Mouse (Mus musculus) left cerebral cortex, adult 11 months (tissue): ENCODE results near the gene Eif6.

Experiments used
- DNase-seq: peaks from one replicate; pipeline ENCODE4 v3.0.0; 2022; ENCODE audit warnings: low spot score

Eif6 gene

DNA sequence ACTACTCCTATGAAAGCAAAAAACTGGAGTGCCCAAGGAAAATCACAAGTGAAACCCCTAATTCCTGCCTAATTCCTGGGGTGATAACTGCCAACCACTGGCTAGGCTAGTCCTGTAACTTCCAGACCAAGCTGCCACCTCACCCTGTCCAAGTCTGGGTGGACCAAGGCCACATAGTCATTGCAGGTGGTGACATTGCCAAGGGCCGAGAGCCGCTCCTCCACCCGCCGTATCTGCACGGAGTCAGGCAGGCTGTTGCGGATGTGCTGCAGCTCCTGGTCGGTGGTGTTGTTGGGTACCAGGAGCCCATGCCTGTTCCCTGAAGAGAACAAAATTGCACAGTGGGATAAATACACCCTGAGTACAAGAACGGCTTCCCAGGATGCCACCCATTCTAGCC is 3.0 kb downstream of the Eif6 start:
- no peak for DNase-seq

DNA sequence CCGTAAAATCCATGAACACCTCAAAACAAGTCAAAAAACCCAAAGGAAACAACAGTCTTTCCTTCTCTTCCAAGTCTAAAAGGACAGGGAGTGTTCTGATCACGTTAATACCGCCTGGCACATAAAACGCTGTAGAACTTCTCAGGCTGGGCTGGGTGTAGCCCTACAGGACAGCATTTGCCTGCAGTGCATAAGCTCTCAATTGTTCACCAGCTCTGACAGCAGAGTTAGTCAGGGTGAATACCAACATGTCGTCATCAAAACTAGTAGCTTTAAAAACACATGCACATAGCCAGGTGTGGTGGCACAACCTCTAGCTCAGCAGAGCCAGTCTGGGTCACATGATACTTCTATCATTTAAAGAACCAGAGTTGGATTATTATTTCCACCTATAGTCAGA is 5.9 kb downstream of the Eif6 start:
- DNase-seq: no peak

DNA sequence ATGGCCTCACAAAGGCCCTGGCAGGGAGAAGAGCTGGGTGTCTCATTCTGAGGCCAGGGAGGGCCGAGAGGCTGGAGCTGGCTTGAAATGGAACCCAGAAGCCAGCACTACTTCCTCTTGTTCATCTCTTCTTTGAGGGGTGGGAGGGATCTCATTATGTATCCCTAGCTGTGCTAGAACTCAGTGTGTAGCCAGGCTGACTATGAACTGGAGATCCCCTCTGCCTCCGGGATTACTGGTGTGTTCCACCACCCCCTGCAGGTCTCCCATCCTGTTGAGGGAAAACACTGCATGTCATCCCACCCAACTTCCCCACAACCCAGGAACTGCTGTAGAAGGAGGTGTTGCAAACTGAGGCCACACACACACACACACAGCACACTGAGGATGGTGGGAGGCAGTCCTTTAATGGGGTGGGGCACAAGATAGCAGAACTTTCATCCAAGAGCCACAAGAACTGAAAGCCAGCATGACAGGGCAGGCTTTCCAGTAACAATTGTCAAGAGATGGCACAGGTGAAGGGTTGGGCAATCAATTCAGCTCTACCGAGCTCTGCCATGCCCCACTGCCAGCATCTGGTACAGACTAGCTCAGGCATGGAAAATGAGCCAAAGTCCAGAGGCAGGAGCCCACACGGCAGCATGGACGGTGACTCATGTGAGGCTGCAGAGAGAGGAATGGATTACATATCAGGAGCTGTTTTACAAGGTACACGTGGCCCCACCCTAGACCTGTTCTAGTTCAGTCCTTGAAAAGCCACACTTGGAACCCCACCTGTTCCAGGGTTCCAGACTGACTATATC is 7.1 kb downstream of the Eif6 start:
- DNase-seq: no peak

DNA sequence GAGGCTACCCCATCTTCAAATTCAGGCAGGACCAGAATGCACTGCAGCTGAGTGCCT is 7.5 kb downstream of the Eif6 start, which contains the start of gene BC029722:
Gene BC029722, minus strand, starts transcription at position 35 of the 57 bp plus-strand sequence.
- DNase-seq: no peak

DNA sequence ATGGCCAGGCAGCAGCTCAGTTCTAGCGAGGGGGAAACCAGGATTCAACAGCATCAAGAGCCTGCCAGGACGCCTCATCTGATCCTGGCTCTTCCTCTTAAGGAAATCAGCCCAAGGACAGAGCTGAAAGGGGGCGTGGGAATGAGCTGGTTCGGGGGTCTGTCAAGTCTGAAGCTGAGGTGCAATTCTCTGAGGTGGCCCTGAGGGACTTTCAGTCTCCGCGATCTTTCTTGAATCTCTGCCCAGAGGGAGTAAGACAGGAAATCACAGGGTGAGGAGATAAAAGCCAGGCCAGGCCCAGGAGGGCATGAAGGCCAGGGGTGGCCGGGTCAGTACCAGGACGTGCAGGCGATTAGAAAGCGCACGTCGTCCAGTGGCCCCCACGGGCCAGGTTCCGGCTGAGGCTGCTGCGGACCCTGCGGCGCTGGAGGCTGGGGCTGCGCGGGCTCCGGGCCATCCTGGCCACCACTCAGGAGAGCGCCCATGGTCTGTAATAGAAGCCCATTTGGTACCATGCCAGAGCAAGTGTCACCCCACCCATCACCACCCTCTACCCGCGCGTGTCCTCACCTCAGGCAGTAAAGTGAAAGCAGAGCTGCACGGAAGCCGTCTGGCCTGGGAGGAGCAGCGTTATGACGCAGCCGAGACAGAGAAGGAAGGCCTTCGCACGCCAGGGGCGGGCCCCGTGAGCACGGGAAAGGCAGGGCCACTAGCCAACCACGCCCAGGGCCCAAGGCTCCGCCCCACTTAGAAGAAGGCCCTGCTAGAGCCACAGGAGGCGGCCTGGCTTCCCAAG is 7.9 kb downstream of the Eif6 start:
- peak; percentile 93 for DNase-seq

DNA sequence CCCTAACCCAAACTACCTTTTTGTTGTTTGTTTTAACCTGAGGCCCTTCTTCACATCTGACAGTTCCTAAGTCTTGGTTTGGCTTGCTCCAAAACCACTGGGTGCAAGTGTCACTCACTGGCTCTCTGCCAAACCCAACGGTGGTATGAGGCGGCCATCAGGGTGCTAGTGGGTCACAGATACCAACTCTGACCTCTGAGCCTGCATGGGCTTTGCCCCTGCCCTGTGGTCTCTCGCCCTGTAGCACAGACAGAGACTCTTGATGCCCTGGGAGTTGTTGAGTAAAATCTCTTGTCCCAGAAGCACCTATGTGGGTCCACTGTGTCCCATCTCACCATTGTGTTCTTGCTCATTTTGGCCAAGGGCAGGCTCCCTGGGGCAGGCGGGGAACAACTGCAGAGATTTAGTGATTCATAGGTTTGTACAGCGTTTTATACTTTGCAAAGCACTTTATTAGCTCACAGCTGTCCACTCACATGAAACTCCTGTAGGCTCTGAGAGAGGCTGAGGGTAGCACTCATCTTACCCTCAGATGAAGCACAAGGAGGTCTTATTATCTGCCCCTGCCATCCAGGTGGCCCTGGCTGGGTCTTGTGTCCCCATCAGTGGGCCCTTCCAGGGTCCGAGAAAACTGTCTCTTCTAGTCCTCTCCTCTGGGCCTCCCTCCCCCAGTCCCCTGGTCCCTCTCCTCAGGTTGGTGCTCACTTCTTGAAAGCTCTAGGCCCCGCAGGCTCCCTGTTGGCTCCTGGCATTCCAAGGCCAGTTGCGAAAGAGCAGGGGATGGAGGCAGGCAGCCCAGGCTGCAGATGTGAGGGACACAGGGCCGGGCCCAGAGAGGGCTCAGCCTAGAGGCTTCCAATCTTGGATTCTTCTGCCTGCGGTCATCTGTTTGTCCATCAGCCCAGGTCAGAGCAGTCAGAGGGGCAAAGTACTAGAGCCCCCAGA is 9.2 kb downstream of the Eif6 start:
- DNase-seq: no peak

DNA sequence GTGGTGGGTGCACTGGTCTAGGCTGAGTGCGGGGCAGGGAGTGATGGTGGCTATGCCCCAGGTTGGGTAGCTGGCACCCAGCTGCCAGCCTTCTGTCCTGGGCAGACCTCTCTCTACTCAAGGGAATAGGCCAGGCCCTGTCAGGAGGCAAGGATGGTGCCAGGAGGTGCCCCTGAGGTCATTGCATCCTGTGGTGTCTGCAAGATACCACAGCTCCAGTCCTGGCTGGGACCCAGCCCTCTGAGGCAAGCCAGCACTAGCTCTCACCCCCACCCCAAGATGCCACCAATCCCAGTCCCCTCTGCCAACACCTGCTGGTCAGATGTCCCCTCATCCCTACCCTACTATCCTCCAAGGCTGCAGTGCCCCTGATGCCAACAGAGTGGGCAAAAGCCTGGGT is 10.5 kb downstream of the Eif6 start:
- DNase-seq: no peak

DNA sequence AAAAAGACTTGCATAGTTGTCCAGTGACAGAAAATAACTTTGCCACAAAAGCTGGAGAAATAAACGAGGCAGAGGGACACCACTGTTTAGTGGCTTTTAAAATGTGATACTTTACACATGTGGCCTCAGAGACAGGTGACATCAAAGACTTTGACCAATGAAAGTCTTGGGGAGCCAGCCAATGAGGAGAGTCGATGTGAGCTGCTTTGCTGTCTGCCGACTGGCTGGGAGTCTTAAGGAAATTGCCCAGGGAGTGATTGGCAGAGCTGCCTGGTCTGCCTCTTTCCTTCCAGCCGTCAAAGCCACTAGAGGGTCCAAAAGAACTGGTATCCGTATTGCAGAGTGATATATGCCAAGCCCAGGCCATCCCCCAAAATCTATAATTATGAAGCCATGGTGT is 11.9 kb downstream of the Eif6 start:
- DNase-seq: no peak

DNA sequence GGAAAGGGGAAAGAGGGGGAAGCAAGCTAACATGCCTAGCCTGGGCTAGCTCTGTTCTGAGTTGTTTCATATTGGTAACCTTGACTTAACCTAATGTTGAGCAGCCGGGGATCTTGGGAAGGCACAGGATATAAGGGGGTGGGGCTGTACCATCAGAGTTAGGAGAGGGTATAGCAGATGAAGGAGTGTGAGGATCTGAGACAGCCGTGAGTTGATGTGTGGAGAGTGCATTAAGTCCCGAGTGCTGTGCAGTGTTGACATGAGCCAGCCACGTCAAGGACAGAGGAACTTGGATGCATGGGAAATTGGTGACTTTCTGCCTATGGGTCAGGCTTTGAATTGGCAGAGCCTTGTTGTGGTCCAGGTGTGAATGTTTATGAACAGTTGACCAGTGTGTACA is 14.1 kb downstream of the Eif6 start:
- DNase-seq: no peak

DNA sequence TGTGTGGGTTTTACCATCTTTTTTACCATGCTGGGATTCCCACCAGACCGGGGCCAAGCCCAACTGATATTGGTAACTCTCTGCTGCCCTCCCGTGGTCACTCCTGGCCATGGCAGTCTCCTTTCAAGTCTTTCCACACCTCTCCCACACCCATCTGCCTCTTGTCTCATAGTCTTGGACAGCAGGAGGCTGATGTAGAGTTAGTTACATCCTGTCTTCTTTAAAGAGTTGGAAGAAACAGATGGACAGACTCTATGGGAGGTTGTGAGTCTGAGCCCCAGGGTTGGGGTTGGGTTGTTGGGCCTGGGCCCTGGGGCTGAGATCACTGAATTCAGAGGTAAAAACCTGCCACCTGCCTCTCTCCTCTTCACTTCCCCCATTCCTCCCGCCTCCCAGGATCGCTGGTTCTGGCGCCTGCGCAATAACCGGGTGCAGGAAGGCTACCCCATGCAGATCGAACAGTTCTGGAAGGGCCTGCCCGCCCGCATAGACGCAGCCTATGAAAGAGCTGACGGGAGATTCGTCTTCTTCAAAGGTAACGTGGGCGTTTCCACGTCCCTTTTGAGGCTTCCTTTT is 14.8 kb downstream of the Eif6 start:
- DNase-seq: peak; percentile 81

DNA sequence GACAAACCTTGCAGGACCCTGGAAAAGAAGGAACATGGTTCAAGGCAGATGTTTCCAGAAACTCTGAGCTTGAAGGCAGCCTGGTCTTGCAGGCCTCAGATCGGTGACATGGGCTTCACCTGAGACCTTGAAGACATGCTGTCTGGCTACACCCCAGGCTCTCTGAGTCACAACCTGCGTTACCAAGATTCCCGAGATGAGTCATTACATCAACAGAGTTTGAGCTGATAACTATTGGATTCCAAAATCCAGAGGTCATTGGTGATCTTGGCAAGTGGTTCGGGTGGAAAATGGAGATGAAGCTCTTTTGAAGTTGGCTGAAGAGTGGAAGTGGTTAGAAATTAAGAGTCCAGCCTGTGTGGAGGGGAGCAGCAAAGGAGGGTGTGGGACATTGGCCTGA is 17.1 kb downstream of the Eif6 start:
- DNase-seq: no peak

DNA sequence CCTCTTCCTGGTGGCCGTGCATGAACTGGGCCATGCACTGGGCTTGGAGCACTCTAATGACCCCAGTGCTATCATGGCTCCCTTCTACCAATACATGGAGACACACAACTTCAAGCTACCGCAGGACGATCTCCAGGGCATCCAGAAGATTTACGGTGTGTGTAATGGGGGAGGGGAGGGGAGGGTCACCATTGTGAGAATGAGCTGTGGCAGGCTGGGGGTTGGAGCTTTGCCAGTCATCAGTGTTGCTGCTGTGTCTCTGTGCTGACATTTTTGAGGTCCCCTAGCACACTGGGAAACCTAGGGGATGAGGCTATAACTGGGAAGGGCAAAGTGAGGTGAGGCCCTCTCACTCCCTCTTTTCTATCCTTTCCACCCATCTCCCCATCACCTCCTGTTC is 19.3 kb downstream of the Eif6 start:
- no peak for DNase-seq

DNA sequence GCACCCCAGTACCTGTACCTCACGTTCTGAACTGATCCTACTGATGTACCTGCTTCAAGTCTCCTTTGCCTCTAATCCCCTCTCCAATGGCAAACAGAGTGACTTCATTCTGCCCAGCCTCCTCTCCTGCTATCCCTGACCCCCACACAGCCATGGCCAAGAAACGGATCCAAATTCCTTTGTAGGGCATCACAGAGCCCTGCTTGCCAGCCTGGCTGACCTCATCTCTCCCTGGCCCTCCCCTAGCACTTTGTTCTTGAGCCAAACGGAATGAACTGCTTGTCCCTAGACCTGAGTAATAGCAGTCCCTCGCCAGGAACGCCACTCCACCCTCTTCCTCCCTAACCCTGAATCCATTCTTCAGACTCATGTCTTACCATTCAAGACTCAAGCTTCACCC is 20.2 kb downstream of the Eif6 start:
- DNase-seq: no peak

DNA sequence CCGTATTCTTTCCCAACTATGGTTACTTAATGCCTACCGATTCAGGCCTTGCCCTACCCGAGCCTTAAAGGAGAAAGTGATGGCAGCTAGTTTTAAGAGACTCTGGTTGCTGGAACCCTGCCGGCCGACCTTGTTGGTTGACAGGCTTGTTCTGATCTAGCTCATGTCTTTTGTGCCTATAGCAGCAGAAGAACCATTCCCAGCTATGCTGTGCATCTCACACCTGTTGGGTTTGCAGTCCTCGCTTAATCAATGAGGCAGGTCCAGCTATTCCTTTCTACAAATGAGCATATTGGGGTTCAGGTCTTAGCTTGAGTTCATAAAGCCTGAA is 20.8 kb downstream of the Eif6 start:
- no peak for DNase-seq

DNA sequence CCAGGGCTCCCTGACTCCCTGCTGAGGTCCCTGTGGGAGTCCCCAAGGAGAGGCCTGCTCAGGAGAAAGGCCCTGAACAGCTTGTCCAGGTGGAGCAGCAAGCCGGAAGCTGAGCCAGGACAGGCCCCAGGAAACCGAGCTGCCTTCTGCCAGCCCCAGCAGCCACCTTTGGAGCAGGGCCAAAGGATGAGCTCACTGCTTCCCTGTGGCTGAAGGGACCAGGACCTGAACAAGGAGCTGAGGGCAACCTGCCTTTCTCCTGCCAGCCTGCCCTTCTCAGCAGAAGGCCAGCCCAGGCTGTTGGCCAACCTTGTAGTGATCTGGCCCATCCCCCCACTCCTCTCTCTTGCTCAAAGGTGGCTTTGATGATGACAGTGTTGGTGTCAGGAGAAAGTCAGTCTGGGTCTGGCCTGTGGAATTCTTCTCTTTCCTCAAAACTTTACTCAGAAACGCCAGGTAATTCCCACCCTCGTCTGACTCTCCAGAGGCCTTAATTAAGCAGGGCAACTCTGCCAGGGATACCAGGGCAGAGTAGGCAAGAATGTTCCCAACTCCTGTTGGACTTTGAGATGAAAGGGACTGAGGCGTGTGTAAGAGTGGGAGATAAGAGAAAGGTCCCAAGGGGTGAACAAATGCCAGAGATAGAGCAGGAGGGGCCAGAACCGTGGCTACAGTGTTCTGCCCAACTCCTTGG is 21.3 kb downstream of the Eif6 start:
- no peak for DNase-seq

DNA sequence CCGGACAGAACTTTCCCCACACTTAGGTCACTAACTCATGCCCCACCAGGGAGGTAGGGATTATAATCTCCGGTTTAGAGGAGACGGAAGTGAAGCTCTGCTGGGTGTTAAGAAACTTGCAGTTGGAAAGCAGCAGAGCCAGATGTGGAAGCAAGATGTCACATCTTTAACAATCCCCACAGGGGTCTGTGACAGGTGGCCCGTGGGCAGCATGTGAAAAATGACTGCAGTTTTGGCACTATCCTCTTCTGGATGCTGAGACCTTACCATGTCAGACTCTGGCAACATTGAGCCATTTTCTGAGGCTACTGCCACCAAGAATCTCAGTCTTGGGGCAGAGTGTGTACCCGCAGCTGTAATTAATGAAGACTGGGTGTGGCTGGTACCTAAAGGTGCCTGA is 22.7 kb downstream of the Eif6 start:
- no peak for DNase-seq

DNA sequence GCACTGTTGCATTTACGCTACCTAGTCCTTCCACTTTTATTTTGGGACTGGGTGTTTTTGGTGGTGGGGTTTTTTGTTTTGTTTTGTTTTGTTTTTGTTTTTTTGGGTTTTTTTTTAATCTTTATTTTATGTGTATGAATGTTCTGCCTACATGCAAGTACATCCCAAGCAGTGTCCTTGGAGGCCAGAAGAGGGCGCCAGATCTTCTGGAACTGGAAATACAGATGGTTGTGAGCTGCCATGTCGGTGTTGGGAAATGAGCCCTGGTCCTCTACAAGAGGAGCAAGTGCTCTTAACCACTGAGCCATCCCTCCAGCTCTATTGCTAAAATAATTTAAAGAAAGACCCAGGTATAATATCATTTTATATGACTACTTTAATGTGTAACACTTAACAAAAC is 24.0 kb downstream of the Eif6 start:
- DNase-seq: no peak

DNA sequence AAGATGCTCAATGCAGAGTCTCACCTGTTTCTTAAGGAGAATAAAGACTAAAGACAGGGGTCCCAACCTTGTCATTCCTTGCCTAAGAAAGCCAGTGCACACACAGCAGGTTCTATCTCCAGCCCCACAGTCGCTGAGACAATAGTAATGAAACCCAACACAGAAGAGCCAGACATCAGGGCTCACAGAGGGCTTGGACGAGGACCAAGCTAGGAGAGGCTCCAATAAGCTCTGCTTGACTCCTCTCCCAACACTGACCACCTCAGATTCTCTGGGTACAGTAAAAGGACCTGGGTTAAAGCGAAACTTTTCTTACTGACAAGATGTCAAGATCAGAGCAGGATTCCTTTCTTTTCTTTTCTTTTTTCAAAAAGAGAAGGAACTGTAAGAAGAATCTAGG is 28.1 kb downstream of the Eif6 start:
- no peak for DNase-seq

DNA sequence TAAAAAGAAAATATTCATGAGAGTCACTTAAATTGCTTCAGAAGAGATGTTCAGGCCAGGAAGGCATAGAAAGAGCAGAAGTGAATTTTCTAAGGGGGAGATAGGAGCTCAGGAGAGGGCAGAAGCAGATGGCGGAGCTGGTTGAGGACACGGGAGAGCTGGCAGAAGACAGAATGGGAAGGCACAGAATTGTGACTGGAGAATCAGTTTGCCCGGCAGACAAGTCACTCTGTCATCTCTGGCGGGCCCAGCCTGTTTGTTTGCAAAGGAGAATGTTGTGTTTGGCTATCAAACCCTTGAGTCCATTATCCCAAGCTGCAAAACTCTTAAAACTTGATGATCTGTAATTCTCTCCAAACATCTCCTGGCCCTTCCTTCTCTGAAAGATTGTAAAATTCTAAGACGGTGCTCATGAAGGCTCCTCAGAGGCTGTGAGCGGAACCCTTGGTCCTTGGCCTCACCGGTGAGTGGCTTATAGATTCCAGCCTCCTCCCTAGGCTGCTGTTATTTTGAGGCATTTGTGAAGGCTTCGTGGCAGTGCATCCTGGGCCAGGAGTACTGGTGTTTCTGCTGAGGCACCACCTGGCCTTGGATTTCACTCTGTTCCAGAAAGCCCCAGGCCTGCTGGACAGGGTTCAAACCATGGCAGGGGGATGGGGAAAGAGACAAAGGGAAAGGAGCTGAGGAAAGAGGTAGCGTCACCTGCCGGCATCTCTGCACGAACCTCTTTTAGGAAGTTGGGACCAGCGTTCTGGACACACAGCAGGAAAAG is 31.9 kb downstream of the Eif6 start:
- DNase-seq: no peak

DNA sequence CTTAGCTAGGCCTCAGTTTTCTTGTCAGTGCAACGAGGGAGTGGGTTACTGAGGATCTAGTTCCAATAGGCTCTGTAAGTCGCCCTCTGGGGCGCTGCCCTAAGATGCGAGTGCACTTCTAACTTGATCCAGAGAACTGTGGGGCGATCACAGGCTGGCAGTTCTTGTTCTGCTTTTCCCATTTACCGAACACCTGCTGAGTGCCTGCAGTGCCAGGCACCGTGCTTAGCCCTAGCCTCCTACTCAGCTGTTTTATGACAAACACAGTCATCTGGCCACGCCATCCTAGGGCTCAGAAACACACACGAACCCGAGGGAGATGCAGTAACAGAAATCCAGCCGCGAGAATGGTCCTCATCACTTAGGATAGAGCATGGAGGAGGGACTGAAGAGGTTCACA is 33.8 kb downstream of the Eif6 start:
- DNase-seq: no peak
